Mouse (Mus musculus) kidney, postnatal 0 days (tissue): ENCODE measurements around the gene Coasy. TPM values are rescaled to one million over a fixed set of nuclear protein-coding genes. Genes with fewer than 3 reads are reported as not detected.
A peak's percentile ranks its signal among the peaks of the same experiment; 100 is the strongest.

Source experiments
- ATAC-seq: fragments of 200-750 bp; cut with Nextera tagmentation; replicated peaks from 2 replicates; pipeline ENCODE4 v1.8.0; 2017; ENCODE audit warnings: low read depth, moderate number of reproducible peaks, moderate TSS enrichment, moderate library complexity; ENCODE audit not compliant: low FRiP score
- DNase-seq: peaks from one replicate; pipeline ENCODE4 v3.0.0-alpha.2; 2016; ENCODE audit warnings: low spot score
- H3K27ac ChIP-seq: fragments of 300-500 bp; sonication (generic); 2 replicates; pipeline ENCODE4 v1.5.1; 2014; ENCODE audit warnings: mild to moderate bottlenecking
- H3K27me3 ChIP-seq: fragments of 300-500 bp; sonication (generic); 2 replicates; pipeline ENCODE4 v1.6.1; 2014; ENCODE audit warnings: low read length, mixed read lengths; ENCODE audit not compliant: insufficient read depth
- H3K36me3 ChIP-seq: fragments of 300-500 bp; sonication (generic); 2 replicates; pipeline ENCODE4 v1.6.1; 2014; ENCODE audit warnings: low read length, mixed read lengths; ENCODE audit not compliant: insufficient read depth
- H3K4me1 ChIP-seq: fragments of 300-500 bp; sonication (generic); replicated peaks from 2 replicates; pipeline ENCODE4 v1.6.1; 2014; ENCODE audit warnings: antibody characterized with exemption, low read length, mixed read lengths; ENCODE audit not compliant: insufficient read depth
- H3K4me2 ChIP-seq: fragments of 300-500 bp; sonication (generic); 2 replicates; pipeline ENCODE4 v1.6.1; 2014; ENCODE audit warnings: mild to moderate bottlenecking, low read length, moderate library complexity, mixed read lengths
- H3K4me3 ChIP-seq: fragments of 300-500 bp; sonication (generic); replicated peaks from 2 replicates; pipeline ENCODE4 v1.5.1; 2014; ENCODE audit warnings: low read depth, low read length
- H3K9ac ChIP-seq: fragments of 300-500 bp; sonication (generic); 2 replicates; pipeline ENCODE4 v1.6.1; 2014; ENCODE audit warnings: low read depth, low read length
- H3K9me3 ChIP-seq: fragments of 300-500 bp; sonication (generic); replicated peaks from 2 replicates; pipeline ENCODE4 v1.6.1; 2016; ENCODE audit warnings: low read length, inconsistent platforms, mixed read lengths
- CTCF ChIP-seq: IDR thresholded peaks from 2 replicates; pipeline ENCODE4 v1.5.1; 2016; ENCODE audit warnings: antibody characterized with exemption, low read depth, mild to moderate bottlenecking, moderate library complexity
- WGBS: fragments of 180-500 bp; shearing (Covaris S2); extraction: QIAGEN DNeasy Blood & Tissue Kit; methylation state at CpG from one replicate; pipeline ENCODE4 v1.1.7; 2014; 5-methylcytosine and 5-hydroxymethylcytosine counted together
- polyA plus RNA-seq: library from polyadenylated mRNA; unstranded; fragments of >200 nt; fragmentation: Nextera tagmentation; extraction: Ambion mirVana; gene quantifications from 2 replicates; pipeline ENCODE4 v1.2.1, GENCODE M21; 2015

Gene Coasy
- polyA plus RNA-seq: 55.3 and 55.9 TPM in 2 replicates

DNA sequence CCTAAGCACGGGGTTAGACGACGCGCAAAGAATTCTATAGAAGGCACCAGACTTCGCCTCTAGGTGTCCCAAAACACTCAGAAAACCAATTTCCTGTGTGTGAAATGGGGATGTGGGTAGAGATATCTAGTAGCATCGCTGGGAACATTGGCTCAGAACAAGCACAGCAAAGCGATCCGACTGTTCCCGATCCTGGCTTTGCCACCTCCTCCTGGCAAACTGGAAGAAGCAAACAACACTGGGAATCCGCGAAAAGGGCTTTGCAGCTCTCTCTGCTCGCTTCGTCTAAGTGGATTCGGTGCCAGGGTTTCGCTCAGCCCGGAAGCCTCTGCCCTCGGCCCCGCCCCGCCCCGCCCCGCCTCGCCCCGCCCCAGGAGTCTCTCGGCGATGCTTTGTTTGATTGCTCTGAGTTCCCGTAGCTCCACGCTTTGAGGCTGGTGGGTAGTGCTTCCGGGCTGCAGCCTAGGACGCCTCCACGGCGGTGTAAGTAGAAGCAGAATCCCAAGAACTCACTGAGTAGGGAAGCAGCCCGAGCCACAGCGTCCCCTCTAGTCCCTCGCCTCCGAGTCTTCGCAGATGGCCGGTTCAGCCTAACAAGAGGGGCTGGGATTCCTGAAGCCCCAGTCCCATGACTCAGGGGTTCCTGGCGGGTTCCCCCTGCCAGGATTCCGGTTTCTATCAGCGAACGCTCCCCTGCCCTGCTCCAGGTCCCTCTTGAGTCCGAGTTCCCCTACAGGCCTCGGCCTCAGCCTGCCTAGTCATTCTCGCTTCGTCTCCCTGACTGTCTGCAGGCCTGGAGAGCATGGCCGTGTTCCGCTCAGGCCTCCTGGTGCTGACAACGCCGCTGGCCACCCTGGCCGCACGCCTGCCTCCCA is at the start of gene Coasy:
Gene Coasy, plus strand, starts transcription at position 358 of the 875 bp plus-strand sequence.
- Histone ChIP-seq H3K36me3 (peaks cover 10% of the 10 kb centered on the region; the same call in 1 of the 2 replicates), H3K27me3 (peaks cover 27% of the 10 kb centered on the region), H3K9ac (peak within 1 kb of the TSS; percentile 83), H3K4me2 (peak within 1 kb of the TSS; percentile 86), H3K9me3 (no peaks in the 10 kb centered on the region), H3K27ac (peak within 1 kb of the TSS; percentile 93), H3K4me3 (peak within 1 kb of the TSS; percentile 72), H3K4me1 (peaks cover 26% of the 10 kb centered on the region)
- peak; percentile 55 for TF ChIP-seq CTCF
- ATAC-seq (peak; percentile 80), DNase-seq (peak; percentile 98)
- WGBS: under 1% methylated on average over 51 of the region's 51 CpGs

DNA sequence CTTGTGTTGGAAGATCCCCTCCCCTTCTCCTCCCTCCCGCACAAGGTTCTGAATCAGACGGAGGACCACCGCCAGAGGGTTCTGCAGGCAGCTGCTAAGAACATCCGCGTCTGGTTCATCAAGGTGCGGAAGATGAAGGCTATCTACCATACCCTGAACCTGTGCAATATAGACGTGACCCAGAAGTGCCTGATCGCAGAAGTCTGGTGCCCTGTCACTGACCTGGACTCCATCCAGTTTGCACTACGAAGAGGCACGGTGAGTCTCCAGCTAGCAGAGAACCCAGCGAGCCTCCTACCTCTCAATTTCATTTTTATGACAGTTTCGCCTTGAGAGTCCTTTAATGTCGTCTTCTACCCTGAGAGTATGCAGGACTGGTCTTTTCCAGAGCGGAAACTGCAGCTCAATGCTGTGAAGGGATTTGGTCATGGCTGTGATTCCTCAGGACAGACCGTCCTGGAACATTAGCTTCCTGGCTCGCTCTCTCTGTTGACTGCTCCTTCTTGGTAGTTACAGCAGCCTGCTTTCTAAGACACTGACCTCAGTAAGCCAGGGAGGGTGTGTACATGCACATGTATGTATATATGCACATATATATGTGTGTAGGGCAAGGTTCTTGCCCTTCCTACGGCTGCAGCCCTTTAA is 48.4 kb upstream of the Coasy start:
- Histone ChIP-seq H3K4me3 (no peak overlapping the region), H3K27ac (no peak overlapping the region), H3K9ac (no peak overlapping the region), H3K9me3 (no peaks in the 10 kb centered on the region), H3K36me3 (peaks cover 26% of the 10 kb centered on the region), H3K4me1 (peaks cover 2% of the 10 kb centered on the region; the same call in 1 of the 2 replicates), H3K4me2 (no peak overlapping the region), H3K27me3 (no peaks in the 10 kb centered on the region)
- 93% methylated on average over 17 of the region's 17 CpGs for WGBS
- ATAC-seq: no peak
- DNase-seq: no peak
- TF ChIP-seq CTCF: no peak

DNA sequence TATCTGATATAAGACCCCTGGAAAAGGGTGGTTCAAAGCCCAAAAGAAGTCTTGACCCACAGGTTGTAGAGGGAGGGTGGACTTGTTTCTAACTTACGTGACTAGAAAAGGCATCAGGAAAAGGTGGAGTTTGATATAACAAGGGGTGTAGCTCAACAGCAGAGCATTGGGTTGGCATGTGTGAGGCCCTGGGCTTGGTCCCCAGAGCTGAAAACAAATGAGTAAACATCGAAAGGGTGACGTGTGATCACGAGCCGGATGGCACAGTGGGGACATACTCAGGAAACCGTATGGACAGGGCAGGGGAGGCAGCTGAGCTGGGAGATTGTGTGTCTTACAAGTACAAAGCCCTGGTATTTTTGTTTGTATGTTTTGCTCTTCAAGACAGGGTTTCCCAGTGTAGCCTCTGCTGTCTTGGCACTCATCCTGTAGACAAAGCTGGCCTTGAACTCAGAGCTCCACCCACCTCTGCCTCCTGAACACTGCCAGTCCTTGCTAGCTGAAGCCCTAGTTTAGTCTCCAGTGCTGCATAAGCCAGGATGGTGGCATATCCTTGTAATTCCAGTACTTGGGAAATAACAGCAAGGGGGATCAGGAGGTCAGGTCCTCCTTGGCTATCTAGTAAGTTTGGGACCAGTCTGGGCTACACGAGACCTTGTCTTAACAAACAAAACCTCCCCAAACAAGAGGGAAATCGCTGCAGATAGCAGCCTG is 47.6 kb upstream of the Coasy start:
- 83% methylated on average over 8 of the region's 8 CpGs for WGBS
- peaks cover 28% of the 10 kb centered on the region for H3K36me3 ChIP-seq
- H3K4me2 ChIP-seq: no peak overlapping the region
- no peaks in the 10 kb centered on the region for H3K9me3 ChIP-seq
- no peak for TF ChIP-seq CTCF
- DNase-seq: no peak
- H3K27ac ChIP-seq: no peak overlapping the region
- H3K4me3 ChIP-seq: no peak overlapping the region
- H3K27me3 ChIP-seq: no peaks in the 10 kb centered on the region
- no peak for ATAC-seq
- peaks cover 2% of the 10 kb centered on the region; the same call in 1 of the 2 replicates for H3K4me1 ChIP-seq
- no peak overlapping the region for H3K9ac ChIP-seq

DNA sequence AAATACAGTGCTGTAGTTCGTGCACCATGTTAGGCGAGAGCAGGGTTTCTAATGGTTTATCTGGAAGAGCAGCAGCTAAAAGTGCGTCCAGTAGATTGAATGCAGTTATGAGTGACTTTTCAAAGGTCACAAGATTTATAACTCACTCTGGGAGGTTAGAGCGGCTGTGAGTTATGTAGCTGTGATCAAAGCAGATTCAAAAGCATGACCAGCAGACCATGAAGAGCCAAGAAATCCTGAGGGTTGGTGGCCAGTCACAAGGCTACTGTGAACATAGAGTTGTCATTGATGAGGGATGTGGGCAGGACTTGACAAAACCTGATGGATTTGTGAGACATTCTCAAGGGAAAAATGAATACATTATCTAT is 47.1 kb upstream of the Coasy start:
- Histone ChIP-seq H3K9me3 (no peaks in the 10 kb centered on the region), H3K4me2 (no peak overlapping the region), H3K9ac (no peak overlapping the region), H3K4me1 (peaks cover 1% of the 10 kb centered on the region; the same call in 1 of the 2 replicates), H3K27ac (no peak overlapping the region), H3K27me3 (no peaks in the 10 kb centered on the region), H3K4me3 (no peak overlapping the region), H3K36me3 (peaks cover 29% of the 10 kb centered on the region; the same call in 1 of the 2 replicates)
- no peak for TF ChIP-seq CTCF
- ATAC-seq (no peak), DNase-seq (no peak)
- 44% methylated on average over 4 of the region's 4 CpGs for WGBS

DNA sequence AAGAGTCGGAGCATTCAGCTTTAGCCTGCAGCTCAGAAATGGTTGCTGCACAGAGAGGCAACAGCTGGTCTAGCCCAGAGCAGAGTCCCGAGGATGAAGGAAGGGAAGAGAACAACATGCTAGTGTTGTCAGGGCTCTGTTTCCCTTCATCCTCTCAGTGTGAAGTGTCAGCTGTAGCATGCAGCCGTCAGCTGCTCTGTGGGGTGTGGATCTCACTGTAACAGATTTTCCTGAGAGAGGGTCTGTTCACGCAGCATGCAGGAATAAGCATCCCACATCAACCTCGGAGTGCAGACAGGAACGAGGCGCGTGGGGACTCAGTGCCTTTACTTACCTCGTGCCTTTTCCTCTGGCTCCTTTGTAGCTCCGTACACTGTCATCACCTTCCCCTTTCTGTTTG is 44.6 kb upstream of the Coasy start:
- Histone ChIP-seq H3K4me2 (no peak overlapping the region), H3K36me3 (peaks cover 33% of the 10 kb centered on the region; the same call in 1 of the 2 replicates), H3K4me3 (no peak overlapping the region), H3K4me1 (no peaks in the 10 kb centered on the region; the same call in 1 of the 2 replicates), H3K9me3 (no peaks in the 10 kb centered on the region), H3K9ac (no peak overlapping the region), H3K27ac (no peak overlapping the region), H3K27me3 (no peaks in the 10 kb centered on the region)
- TF ChIP-seq CTCF: no peak
- WGBS: 91% methylated on average over 10 of the region's 10 CpGs
- ATAC-seq (no peak), DNase-seq (no peak)

DNA sequence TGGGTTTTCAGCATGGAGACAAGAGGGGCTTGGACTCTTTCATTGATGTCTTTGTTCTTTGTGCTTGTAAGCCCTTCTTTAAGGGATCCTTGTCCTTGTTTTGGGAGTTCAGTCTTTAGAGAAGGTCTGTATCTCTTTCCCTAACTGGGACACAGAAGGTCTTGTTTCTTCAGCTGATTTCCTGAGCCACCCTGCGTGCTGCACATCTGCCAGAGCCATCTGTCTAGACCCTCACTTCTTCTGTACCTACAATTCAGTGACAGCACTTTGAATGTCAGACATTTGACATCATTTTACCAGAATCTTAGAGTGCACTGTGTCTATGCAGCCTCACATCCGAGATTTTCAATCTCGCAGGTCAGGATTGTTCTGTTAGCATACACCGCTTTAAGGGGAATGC is 36.5 kb upstream of the Coasy start:
- no peak overlapping the region for H3K4me3 ChIP-seq
- no peak overlapping the region for H3K4me2 ChIP-seq
- ATAC-seq (no peak), DNase-seq (no peak)
- no peak overlapping the region for H3K9ac ChIP-seq
- no peaks in the 10 kb centered on the region for H3K4me1 ChIP-seq
- H3K27ac ChIP-seq: no peak overlapping the region
- H3K36me3 ChIP-seq: peaks cover 55% of the 10 kb centered on the region
- no peaks in the 10 kb centered on the region for H3K9me3 ChIP-seq
- WGBS: 91% methylated on average over 4 of the region's 4 CpGs
- no peaks in the 10 kb centered on the region for H3K27me3 ChIP-seq
- no peak for TF ChIP-seq CTCF
